Mouse (Mus musculus): Measurements from ENCODE around the gene Chka. TPM values are rescaled to one million over a fixed set of nuclear protein-coding genes. Genes with fewer than 3 reads are reported as not detected.

Chka gene
- total RNA-seq, 2 experiments from 2014 or later, result 3.5 to 4.5 TPM

DNA sequence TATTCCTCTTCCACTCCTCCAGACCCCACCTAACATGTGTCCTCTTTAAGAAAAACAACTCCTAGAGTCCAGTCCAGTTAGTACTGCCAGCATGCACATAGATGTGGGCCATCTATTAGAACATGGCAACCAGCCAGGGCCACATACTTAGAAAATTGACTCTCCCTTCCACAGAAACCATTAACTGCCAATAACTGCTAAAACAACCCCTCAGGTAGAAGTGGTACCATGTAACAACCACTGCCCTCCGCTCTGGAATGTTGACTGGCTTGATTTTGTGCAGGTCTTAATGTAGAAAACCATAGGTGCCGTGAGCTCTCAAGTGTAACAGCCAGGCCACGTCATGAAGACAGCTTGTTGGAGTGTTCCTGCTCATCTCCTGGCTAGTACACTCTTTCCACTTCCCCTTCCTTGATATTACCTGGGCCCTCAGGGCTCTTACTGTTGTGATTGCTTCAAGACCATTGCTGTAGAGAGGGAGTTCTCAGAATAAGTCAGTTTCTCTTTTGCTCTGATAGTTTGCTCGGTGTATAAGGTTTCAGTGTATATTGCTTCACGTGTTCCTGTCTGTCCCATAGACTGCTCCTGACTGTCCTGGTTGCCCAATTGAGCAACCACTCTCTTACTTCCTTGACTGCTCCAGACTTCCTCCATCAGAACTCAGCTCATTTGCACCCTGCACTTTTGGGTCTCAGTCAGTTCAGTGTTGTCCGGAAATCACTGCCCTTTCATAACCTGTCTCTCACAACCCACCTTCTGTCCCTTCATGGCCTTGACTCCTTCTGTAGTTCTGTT, 28.7 kb downstream of the Chka start:
- intact Hi-C loops (cut with DNase I; ENCODE audit: low total_unique reads), result no loop called here
- DNase-seq, result no peak

DNA sequence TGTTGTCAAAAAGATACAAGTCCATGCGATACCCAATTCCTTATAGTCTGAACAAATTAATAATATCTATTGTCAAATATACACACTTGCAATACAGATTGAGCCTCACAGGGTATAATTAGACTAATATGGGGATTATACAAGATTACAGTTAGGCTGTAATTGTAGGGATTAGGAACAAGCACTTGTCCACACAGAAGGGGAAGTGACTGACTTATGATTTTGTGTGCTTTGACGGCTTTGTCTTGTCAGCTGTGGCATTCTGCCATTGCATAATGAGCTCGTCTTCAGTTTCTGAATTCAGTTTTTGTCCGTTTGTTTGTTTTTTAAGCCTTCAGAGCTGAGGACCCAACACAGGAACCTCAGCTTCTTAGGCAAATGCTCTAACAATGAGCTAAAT, 30.6 kb downstream of the Chka start:
- intact Hi-C loops (cut with DNase I; ENCODE audit: low total_unique reads), result loop anchor here (2.0 kb wide), 1 partner anchor 55 kb away; no protein-coding TSS in a partner anchor
- DNase-seq, result no peak

DNA sequence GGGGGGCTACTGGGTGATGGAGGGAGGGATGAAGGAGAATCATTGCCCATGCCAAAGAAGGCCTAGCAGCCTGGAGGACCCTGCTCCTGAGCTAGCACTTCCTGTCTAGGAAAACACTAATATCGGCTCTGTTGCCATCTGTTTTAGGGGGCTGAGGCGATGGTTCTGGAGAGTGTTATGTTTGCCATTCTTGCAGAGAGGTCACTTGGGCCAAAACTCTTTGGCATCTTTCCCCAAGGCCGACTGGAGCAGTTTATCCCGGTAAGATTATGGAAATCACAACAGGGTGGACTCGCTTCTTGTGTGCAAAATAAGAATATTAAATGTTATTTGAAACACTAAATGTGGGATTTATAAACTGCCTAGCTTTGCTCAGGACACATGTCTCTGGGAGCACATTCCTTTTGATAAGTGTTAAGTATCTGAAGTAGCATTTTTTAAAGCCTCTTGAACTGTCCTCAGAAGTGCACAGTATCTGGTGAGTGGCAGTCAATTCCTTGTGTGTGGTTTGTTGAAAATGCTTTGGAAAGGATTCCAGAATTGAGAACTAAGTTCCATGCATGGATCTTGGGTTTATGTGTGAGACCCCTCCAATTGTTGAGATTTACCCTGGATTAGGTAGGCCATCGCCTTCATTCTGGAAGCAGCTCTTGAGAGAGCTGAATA, 32.9 kb downstream of the Chka start:
- no peak for DNase-seq
- intact Hi-C loops (cut with DNase I; ENCODE audit: low total_unique reads), result no loop called here

DNA sequence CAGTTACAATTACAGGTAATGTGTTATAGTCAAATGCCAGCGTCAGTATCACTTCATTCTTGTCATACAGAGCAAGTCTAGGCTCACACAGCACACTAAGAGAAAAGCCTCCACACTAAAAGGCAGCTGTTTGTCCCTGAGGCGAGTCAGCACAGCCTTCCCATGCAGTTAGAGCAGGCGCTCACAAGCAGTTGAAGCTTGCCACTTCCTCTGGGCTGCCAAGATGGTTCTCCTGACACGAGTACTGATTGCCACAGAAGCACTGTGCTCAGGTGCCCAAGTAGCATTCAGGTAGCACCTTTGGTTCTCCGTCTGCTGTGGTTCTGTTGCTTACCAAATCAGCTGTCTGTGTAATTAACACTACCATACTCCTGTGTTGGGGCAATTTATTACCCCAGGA, 37.5 kb downstream of the Chka start:
- intact Hi-C loops (cut with DNase I; ENCODE audit: low total_unique reads), result no loop called here
- DNase-seq, result no peak

DNA sequence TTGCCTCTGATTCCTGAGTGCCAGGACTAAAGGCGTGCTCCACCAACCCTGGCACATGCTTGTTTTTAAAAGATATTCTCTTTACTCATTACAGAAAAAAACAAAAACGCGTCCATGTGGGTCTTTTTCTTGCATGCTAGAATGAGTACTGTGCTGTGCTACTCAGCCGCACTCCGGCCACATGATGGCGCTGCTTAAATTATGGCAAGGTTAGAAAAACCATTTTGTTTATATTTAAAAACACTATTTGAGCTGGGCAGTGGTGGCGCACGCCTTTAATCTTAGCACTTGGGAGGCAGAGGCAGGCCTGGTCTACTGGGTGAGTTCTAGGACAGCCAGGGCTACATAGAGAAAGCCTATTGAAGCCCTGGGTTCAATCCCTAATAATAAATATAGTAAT, 38.6 kb downstream of the Chka start:
- DNase-seq, result no peak
- intact Hi-C loops (cut with DNase I; ENCODE audit: low total_unique reads), result no loop called here

DNA sequence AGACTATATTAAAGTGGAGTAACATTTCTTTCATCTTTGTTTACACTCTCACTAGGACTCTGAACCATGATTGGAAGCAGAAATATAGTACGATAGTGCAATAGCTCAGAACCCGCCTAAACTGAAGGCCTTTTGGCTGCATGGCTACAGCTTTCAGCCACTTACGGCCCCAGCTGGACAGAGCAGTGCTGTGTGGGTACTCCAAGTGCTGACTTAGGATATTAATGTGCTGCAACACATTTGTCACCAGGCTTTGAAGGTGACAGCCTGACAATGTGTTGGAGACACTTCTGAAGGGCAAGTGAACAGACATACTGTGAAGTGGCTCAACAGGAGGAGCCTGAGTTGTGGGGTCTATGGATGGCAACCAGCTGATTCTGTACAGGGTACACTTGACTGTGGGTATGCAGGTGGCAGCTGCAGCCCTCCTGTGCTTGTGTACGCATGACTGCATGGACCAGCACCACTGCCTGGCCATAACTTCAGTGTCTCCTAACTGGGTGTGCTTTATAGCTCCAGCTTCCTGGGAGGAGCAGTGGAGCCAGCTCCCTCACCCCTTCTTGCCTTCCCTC, 42.1 kb downstream of the Chka start:
- intact Hi-C loops (cut with DNase I; ENCODE audit: low total_unique reads), result no loop called here
- no peak for DNase-seq

DNA sequence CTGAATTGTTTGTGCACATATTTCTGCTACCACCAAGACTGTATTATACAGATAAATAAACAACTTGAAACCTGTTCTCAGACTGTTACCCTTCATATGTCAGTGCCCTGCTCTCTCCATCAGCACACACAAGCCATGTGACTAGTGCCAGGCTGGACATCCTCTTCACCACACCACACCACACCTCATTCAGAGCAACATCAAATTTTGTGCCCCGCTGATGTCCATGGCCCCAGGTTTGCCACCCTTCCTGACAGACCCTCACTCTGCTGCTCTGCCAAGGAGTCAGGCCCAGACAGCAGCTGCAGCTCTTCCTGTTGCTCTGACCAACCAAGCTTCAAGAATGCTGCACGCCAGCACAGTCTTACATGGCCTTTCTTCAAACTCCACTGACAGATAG, 42.7 kb downstream of the Chka start:
- intact Hi-C loops (cut with DNase I; ENCODE audit: low total_unique reads), result no loop called here
- no peak for DNase-seq

DNA sequence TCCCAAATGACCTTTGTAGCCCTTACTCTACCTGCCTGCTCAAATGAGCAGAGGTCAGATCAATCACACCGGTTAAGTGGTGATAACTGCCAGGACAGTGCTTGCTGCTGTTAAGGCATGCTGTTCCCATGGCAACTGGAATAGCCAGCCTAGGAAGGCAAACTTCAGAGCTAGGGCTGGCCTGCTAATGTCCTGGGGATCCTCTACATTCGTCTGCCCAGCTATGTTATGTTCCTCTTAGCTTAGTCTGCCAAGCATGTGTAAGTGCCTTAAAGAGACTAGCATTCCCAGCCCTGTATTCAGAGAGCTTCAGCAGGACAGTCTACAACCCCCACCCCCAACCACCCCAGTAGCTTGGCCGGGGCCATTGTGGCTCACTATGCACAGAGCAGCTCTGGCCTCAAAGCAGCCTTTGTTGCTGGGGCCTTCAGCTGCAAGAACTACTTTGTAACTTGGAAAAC, 43.6 kb downstream of the Chka start:
- intact Hi-C loops (cut with DNase I; ENCODE audit: low total_unique reads), result no loop called here
- no peak for DNase-seq

DNA sequence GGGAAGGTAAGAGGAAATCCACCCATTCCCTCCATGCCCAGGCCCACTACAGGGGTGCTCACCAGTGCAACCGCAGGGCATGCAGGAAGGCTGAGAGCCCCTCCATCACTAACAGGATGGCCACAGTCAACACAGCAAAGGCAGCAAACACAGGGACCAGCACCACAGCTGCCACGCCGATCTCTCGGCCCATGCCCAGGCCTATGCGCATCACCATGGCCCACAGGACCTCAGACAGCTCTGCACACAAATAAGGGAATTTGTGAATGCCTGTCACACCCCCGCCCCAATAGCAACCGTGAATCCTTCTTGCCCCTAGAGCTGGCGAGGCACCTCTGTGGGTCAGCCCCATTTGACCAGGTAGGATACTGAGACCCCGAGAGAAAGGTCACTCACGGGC, 44.6 kb downstream of the Chka start:
- intact Hi-C loops (cut with DNase I; ENCODE audit: low total_unique reads), result no loop called here
- DNase-seq, result no peak

DNA sequence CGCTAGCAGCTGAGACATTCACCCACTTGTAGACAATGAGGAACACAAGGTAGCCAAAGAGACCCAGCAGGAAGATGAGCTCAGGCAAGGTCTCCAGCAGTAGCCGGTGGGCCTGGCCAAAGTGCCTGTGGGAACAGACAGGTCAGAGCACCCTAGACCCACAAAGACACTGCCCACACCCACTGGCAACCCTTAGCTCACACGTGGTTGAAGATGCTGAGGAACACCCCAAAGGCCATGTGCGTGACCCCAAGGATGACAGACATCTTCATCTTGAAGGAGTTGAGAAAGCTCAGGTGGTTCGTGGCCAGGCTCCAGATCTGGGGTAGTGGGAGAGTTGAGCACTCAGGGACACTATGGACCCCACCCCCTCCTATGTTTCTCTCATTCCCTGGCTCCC, 46.0 kb downstream of the Chka start:
- intact Hi-C loops (cut with DNase I; ENCODE audit: low total_unique reads), result no loop called here

DNA sequence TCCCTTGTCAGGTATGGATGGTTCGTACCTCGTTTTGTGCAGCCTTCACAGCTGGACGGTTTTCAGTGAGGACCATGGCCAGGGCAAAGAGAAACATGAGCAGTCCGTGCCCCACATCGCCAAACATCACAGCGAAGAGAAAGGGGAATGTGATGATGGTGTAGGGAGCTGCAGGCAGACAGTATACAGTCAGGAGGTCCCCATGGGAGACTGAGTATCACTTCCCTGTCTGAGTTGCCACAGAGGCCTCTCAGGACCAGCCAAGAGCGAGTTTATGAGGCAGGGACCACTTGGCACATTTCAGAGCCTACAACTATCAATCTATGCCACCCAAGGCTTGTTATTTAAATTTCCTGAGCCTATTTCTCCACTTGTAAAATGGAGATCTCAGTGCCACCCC, 47.4 kb downstream of the Chka start:
- no peak for DNase-seq
- intact Hi-C loops (cut with DNase I; ENCODE audit: low total_unique reads), result no loop called here

More for the DNA sequence above, 46.0 kb downstream of the Chka start:
- DNase-seq, result no peak

DNA sequence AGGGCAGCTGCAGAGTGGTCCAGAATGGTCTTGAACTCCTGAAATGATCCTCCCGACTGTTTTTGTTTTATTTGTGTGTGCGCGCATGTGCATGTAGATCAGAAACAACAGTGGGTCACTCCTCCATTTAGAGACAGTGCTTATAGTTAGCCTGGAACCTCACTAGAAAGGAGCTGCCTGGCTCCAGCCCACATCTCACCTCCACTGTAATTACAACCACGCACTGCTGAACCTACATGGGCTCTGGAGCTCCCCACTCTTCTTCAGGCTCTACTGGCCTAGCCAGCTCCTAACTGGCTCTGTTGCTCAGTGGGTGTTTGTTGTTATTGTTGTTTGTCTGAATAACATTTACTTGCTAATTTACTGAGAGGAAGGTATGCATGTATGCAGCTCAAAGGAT, 48.0 kb downstream of the Chka start:
- intact Hi-C loops (cut with DNase I; ENCODE audit: low total_unique reads), result no loop called here
- no peak for DNase-seq

DNA sequence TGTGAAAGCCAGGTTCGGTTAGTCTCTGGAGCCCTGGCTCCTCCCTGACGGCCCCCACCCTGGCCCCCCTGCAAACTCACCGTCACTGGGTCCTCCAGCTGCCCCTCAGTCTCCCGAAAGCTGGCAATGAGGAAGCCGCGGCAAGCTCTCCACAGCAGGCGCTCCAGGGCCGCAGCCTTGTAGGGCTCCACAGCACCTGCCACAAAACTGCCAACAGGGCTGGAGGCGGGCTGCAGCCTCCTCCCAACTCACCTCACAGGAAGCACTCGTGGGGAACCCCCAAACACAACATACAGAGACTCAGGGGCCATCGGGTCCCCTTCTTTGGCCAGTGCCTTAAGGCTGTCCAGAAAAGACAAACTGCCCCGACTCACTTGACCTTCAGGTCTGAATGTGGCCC, 51.4 kb downstream of the Chka start:
- DNase-seq, result no peak
- intact Hi-C loops (cut with DNase I; ENCODE audit: low total_unique reads), result no loop called here

DNA sequence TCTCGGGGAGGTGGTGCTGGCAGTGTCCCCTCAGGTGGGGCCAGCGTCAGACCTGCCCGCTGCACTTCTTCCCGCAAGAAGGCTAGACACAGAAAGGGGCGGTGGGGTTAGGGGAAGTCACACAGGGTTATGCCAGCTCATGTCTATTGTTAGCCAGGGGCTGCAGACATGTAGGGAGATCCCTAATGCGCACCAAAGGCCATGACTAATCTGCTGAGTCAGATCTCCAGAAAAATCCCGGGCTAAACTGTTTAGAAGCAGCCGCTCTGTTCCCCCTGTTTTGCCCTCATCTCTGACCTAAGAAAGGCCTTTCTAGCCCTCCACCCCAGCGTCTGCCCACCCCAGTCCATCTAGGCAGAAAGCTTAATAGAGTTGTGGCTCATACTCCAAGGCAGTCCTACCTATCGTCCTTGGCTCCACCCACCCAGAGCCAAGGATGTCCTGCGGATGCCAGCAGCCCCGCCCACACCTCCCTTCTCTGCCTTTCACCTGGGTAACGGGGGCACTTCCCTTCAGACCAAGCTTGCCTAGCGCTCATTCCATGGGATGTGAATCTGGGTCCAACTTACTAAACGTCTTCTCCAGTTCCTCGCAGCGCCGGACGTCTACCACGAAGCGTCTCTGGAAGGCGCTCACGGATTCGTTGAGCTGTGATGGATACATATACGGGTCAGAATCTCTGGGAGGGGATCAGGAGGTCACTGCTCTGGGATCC, 52.2 kb downstream of the Chka start:
- DNase-seq, result no peak
- intact Hi-C loops (cut with DNase I; ENCODE audit: low total_unique reads), result no loop called here

DNA sequence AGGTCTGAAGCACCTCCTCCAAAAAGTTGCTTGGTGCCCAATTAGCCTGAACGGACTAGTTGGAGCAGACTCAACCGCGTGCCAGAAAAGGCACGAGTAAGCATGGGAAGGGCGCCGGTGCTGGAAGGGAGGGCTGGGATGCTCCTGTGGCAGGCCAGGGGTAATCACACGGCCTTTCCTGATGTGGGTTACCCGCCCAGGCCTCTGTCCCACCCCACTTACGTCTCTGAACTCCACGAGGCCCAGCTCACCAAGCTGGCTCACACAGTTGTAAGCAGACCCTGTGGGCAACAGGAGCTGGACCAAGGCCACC, 52.7 kb downstream of the Chka start:
- no peak for DNase-seq
- intact Hi-C loops (cut with DNase I; ENCODE audit: low total_unique reads), result no loop called here

DNA sequence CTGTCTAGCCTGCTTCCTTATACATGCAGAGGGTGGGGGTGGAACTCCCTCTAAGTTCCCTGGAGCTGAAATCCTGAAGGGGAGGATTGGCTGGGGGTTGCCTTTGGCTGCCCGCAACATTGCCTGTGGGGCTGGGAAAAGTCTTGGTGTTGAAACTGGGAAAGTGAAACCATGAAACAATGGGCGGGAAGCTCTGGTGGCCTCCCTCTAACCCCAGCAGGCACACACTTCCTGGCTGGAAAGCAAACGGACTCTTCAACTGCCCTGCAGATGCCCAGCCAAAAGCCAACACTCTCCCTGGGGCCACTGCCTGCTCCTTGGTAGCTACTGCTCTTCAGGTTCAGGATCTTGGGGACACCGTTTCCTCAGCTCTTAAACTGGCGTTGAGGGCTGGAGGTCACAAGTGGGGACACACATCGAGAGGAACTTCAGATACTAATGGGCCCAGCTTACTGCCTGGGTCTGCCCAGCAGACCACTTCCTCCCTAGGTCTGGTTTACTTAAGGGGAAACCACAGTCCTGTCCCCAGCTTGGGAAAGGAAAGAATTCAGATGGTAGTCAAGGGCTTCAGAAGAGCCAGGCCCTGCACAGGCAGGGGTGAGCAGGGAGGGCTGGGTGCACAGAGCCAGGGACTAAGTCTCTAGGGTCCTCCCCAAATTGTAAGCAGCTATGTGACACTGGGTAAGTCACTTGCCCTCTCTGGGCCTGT, 53.8 kb downstream of the Chka start:
- peak; percentile 45 for DNase-seq

DNA sequence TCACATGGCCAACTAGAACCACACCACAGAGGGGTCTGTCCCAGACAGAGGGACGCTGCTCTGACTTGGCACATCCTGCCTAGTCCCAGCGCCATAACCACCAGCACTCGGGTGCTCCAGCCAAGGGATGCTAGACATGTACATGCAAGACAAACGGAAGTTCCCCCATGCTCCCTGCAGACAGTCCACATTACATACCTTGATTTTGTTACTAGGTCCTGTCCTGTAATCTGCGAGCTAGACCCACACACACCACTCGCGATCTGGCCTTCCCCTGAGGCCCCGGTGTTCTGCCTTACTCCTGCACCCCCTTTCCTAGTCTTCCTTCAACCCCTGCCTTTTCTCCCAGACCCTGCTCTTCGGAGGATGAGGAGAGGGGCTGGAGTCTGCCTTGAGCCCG, 54.8 kb downstream of the Chka start:
- DNase-seq, result no peak
- intact Hi-C loops (cut with DNase I; ENCODE audit: low total_unique reads), result no loop called here

More for the DNA sequence above, 53.8 kb downstream of the Chka start:
- intact Hi-C loops (cut with DNase I; ENCODE audit: low total_unique reads), result no loop called here

DNA sequence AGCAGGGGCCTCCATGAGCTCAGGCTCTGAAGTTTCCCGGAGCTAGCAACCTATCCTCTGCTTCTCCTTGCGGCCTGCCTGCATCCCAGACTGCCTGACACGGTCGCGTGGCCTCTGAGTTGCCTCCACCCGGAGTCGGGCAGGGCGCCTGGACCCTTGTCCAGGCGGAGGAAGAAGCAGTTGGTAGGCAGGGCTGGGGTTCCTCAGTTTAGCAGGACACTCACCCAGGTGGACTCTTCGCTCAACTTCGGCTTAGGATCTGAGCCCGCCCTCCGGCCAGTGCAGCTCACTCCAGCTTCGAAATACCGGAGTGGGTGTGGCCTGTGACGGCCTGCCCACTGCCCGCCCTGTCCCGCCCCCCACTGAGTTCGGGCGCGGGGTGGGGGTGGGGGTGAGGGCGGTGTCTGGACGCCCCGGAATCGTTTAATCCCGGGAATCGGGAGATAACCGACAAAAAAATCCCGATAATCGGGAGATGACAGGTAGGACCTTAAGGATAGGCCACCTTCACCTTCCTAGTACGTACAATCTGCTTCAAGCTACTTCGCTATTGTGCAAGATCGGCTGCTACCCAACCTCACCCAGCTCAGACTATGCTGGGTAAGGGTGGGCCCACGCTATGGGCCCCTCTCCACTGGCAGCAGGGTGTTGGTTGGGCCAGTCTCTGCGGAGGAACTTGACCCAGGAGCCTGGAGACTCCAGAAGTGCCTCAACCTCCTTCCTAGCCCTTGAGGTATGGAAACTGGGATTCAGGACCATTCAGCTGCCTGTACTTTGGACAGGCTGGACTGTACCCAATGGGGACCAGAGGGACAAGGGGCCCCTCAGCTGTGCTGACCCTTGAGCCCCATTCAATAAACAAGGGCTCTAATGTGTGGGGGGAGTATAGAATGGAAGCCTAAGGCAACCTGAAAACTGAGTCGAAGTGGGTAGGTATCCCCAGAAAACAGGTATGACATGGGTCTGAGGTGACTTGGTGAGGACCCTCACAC, 55.5 kb downstream of the Chka start, which contains the start of gene Tcirg1:
Gene Tcirg1, minus strand, starts transcription at position 339 of the 992 bp plus-strand sequence.
- intact Hi-C loops (cut with DNase I; ENCODE audit: low total_unique reads), result no loop called here
- DNase-seq, result peak; percentile 78
